Mouse (Mus musculus): Measurements from ENCODE around the gene Rela.
A peak's percentile ranks its signal among the peaks of the same experiment; 100 is the strongest.

Rela gene

GRCm38 (mm10) chr19:5666386-5666785, 29.1 kb downstream of the Rela start:
- peak; percentile 93 for DNase-seq

- no peak for DNase-seq
Measured at GRCm38 (mm10) chr19:5668372-5668771, 31.1 kb downstream of the Rela start.

- DNase-seq: no peak
Measured at GRCm38 (mm10) chr19:5680432-5680831, 43.1 kb downstream of the Rela start.

GRCm38 (mm10) chr19:5684236-5684635, 47.0 kb downstream of the Rela start:
- no peak for DNase-seq

GRCm38 (mm10) chr19:5684985-5685384, 47.7 kb downstream of the Rela start:
- DNase-seq: peak; percentile 91

- DNase-seq: peak; percentile 92
Measured at GRCm38 (mm10) chr19:5685431-5685830, 48.1 kb downstream of the Rela start.

- DNase-seq: peak; percentile 92
Measured at GRCm38 (mm10) chr19:5685861-5686260, 48.6 kb downstream of the Rela start.

- no peak for DNase-seq
Measured at GRCm38 (mm10) chr19:5686437-5686836, 49.2 kb downstream of the Rela start.

DNA sequence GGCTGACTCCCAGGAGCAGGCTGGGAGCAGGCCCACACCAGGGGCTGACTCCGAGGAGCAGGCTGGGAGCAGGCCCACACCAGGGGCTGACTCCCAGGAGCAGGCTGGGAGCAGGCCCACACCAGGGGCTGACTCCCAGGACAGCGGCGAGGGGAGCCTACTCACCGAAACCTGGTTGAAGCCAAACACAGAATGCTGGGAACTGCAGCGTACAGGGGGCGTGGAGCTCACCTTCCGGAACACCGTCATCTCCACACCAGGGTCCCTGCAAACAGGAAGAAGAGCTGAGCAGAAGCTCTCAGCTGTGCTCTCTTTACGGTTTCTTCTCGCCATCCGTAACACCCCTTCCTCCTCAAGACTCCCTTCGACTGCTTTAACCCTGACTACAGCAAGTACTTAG, 49.7 kb downstream of the Rela start:
- DNase-seq: peak; percentile 92

GRCm38 (mm10) chr19:5687738-5688137, 50.5 kb downstream of the Rela start:
- DNase-seq: peak; percentile 92

- peak; percentile 100 for DNase-seq
Measured at GRCm38 (mm10) chr19:5688200-5689087, 51.2 kb downstream of the Rela start, which contains the start of the genes Map3k11 and Pcnx3. Map3k11 (plus strand) TSS chr19:5688742. Pcnx3 (minus strand) TSS chr19:5688908.

- no peak for DNase-seq
Measured at GRCm38 (mm10) chr19:5689088-5689428, 51.8 kb downstream of the Rela start.

GRCm38 (mm10) chr19:5689565-5690342, 52.5 kb downstream of the Rela start:
- DNase-seq: peak; percentile 100

GRCm38 (mm10) chr19:5690343-5690735, 53.1 kb downstream of the Rela start:
- DNase-seq: peak; percentile 97

GRCm38 (mm10) chr19:5691601-5692000, 54.3 kb downstream of the Rela start:
- peak; percentile 95 for DNase-seq

GRCm38 (mm10) chr19:5692086-5692912, 55.0 kb downstream of the Rela start:
- DNase-seq: peak; percentile 99

DNA sequence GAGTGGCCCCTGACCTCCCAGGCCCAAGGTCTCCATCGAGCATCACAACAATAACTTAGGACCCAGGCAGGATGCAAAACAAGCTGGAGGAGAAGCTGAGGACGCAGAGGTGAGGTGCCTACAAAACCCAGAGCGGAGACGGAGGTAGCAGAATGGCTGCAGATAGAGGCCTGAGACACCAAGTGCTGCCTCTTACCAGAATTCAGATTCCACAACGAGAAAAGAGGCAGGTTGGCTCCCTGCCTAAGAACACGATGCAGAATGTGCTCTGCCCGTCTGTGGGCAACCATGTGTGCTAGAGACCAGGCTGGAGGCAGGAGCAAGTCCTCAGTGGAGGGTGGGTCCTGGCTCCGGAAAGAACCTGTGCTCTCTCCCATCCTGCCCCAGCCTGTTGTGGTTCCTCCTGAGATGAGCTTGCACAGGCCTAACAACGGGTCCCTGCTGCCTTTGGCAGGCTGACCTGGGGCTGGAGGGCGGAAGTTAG, 55.7 kb downstream of the Rela start:
- peak; percentile 95 for DNase-seq

GRCm38 (mm10) chr19:5693801-5694200, 56.5 kb downstream of the Rela start:
- peak; percentile 92 for DNase-seq

DNA sequence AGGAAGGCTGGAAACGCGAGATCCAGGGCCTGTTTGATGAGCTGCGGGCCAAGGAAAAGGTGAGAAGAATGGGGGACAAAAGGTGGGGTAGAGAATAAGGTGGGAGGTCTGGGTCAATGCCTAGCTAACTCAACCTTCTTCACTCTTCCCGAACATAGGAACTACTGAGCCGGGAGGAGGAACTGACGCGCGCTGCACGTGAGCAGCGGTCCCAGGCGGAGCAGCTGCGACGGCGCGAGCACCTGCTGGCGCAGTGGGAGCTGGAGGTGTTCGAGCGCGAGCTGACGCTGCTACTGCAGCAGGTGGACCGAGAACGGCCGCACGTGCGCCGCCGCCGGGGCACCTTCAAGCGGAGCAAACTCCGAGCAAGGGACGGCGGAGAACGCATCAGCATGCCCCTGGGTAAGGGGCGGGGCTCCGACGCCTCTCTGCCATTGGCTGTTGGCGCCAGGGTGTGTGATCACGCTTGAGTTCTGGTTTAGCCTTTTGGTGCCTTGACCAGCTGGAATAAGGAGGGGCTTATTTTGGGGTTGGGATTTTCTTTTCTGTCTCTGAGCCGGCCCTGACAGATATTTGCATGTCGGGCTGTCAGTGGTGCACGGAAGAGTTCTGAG, 58.7 kb downstream of the Rela start:
- DNase-seq: peak; percentile 91

All from heart, adult 11 months (tissue).